Mouse (Mus musculus) adrenal gland, postnatal 25 days (tissue): ENCODE results near the gene Eml1. TPM values are rescaled to one million over a fixed set of nuclear protein-coding genes. Genes with fewer than 3 reads are reported as not detected.

Source experiments
- DNase-seq: peaks from one replicate; pipeline ENCODE4 v3.0.0; 2021; ENCODE audit warnings: mixed read lengths
- total RNA-seq: library from RNA; stranded (reverse); gene quantifications from 2 replicates; pipeline ENCODE4 v1.2.3, GENCODE M21; 2021

The Eml1 gene
- total RNA-seq, 1 experiment from 2014 or later: 15.5 TPM

- DNase-seq: no peak
These were observed 2.9 kb downstream of the Eml1 start for GRCm38 (mm10) chr12:108373611-108374010.

GRCm38 (mm10) chr12:108374689-108375088 lies 3.9 kb downstream of the Eml1 start:
- DNase-seq: no peak

GRCm38 (mm10) chr12:108378379-108379133 lies 7.8 kb downstream of the Eml1 start:
- no peak for DNase-seq

DNA sequence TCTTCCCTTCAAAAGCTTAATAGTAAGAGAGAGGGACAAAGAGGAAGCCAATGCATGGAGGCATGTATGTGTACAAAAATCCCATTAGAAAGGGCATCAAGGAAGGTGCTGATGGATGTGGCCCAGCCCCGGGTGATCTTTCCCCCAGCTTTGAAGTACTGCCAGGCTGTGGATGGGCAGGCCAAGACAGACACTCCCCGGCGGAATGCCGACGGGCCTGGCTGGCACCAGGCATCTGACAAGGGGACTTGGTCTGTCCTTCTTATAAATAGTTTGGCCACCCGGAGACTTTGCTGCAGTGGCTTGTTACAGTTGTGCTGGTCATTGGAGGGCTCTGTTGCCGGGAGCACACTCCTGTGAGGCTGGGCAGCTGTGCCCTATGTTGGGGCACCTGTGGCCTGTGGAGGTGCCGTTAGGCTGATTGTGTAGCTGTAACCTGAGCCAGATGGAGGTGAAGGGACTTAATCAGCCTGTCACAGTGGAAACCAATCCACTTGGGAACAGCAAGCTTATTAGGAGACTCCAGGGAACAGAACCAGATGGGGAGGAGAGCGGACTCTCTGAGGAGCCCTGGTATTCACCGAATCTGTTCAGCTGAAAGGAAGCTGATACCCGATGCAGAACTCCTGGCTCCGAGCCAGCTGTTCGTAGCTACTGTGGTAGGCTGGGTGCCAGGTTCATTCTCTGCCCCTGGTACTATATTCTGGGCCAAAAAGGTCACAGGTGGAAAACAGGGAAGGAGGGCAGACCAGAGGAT lies 15.9 kb downstream of the Eml1 start:
- peak; percentile 39 for DNase-seq

GRCm38 (mm10) chr12:108389718-108390117 lies 19.0 kb downstream of the Eml1 start:
- DNase-seq: no peak

GRCm38 (mm10) chr12:108392254-108393044 lies 21.7 kb downstream of the Eml1 start:
- peak; percentile 48 for DNase-seq

DNA sequence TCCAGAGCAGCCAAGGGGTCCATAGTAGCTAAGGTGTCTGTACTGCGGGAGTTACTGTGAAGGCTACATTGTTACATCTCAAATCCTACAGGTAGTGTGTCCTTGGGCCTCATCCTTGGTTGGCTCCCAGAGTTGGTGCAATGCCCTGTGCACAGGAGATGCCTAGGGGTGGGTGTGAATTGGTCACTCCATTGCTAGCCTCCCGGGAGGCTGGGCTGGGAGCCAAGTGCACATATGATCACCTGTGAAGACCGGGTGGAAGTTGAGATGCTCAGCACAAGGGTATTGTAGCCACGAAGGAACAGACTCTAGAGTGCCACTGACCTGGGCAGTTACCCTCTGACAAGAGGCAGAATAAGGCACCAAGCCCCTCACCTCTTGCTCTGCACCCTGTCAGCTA lies 22.3 kb downstream of the Eml1 start:
- DNase-seq: no peak

GRCm38 (mm10) chr12:108393637-108394036 lies 22.9 kb downstream of the Eml1 start:
- peak; percentile 97 for DNase-seq

- DNase-seq: no peak
These were observed 24.0 kb downstream of the Eml1 start for GRCm38 (mm10) chr12:108394534-108395284.

DNA sequence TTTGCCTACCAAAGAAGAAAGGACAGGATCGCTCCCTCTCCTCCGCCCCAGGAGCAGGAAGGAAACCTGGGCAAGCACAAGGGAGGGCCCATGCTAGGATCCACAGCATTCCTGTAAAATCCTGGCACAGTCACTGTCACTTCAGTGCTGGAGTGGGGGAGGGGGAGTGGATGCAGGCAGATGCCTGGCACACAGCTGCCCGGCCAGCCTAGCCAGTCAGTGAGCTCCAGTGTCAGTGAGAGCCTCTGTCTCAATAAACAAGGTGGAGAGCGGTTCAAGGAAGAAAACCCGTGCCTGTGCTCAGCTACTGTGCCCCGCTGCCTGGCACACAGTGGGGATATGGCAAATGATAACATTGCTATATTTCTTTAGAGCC lies 24.5 kb downstream of the Eml1 start:
- DNase-seq: no peak

- DNase-seq: no peak
These were observed 25.6 kb downstream of the Eml1 start for GRCm38 (mm10) chr12:108396081-108396947.

GRCm38 (mm10) chr12:108398681-108399080 lies 27.9 kb downstream of the Eml1 start:
- no peak for DNase-seq

- no peak for DNase-seq
These were observed 28.4 kb downstream of the Eml1 start for GRCm38 (mm10) chr12:108399191-108399590.

- DNase-seq: no peak
These were observed 30.2 kb downstream of the Eml1 start for GRCm38 (mm10) chr12:108400951-108401350.

- DNase-seq: peak; percentile 38
These were observed 33.2 kb downstream of the Eml1 start for GRCm38 (mm10) chr12:108403957-108404356.

DNA sequence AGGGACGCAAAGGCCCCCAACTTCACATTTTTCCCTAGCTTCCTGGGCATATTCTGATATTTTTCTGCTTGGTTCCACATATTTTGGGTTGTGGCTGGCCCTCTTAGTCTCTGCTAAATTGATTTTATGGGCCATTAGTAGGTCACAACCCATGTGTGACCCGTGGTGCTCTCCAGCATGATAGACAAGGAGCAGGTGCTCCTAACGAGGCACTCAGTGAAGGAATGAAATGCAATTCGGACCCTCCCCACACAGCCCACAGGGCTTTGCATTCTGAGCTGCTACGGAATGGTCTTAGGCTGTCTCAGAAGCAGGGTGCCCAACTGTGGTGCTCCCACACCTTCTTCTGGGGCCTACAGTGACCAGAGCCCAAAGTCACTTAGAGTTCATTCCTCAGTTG lies 38.3 kb downstream of the Eml1 start:
- DNase-seq: no peak

GRCm38 (mm10) chr12:108410416-108411208 lies 39.9 kb downstream of the Eml1 start:
- DNase-seq: no peak

DNA sequence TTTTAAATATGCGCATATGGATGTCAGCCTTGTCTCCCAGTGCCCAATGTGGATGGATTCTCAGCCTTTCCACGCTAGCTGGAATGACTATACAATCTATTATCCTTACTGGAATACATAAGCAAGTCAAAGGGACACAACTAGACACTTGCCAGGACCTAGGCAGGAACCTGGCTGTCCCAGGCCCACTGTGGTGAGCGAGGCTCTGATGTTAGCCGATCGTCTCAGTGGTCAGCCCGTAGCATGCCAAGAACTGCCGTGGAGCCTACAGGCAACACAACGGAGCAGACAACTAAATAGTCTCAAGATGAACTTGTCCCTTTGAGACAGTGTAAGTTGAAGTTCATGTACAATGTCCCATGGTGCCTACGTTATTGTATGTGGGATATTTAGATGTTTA lies 44.2 kb downstream of the Eml1 start:
- no peak for DNase-seq

DNA sequence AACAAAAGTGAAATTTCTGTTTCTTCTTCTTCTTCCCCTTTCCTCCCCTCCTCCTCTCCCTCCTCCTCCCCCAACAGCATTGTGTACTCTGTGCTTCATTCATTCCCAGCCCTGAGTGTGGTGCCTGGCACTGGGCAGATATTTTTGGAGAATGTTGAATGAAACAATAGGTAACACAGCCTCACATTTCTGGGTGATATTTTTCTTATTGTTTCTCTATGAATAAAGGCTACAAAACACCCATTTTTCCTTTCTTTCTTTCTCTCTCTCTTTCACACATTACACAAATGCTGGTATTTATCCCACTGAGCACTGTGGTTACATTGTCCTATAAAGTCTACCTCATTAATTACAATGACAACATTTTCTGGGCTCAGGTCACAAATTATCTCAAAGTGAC lies 48.8 kb downstream of the Eml1 start:
- DNase-seq: no peak

DNA sequence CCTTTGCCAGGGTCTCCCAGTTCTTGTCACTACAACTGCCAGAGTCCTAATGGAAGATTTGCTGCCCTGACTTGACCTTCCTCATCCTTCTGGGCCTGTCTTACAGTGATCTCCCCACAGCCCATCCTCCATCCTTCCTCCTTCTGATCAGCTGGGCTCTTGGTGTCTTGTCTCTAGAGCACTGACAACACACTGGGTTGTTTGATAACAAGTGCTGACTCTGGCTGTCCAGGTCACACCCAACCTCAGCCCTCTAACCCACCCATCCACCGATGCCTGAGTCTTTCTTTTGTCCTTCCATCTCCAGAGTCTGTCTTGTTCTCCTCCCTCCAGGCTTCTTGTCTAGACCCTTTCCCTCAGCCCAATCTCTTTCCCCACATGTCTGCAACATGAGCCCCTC lies 50.7 kb downstream of the Eml1 start:
- no peak for DNase-seq
